Mouse (Mus musculus): ENCODE data around the gene Syde2.

- TF ChIP-seq TAL1 (IDR thresholded peaks at IDR 0.05; ENCODE audit: low read length) = no peak
- TF ChIP-seq SMC3 (IDR thresholded peaks at IDR 0.05; ENCODE audit: low read depth, low read length) = peak; percentile 51
- TF ChIP-seq CTCF (IDR thresholded peaks at IDR 0.05 in 2 of 3, conservative IDR thresholded peaks at IDR 0.05 in 1 of 3; ENCODE audit: control insufficient read depth in 1 of 3, insufficient read depth in 1 of 3, low read depth in 2 of 3, low read length in 3 of 3, poor library complexity in 1 of 3, severe bottlenecking in 1 of 3) = peak in 2 of 3 experiments; percentile 39 to 63; a peak in 4 of 6 replicates
These were observed 65.6 kb downstream of the Syde2 start for GRCm38 (mm10) chr3:146053082-146053814.
